Mouse (Mus musculus): ENCODE results near the gene Usp24.

DNA sequence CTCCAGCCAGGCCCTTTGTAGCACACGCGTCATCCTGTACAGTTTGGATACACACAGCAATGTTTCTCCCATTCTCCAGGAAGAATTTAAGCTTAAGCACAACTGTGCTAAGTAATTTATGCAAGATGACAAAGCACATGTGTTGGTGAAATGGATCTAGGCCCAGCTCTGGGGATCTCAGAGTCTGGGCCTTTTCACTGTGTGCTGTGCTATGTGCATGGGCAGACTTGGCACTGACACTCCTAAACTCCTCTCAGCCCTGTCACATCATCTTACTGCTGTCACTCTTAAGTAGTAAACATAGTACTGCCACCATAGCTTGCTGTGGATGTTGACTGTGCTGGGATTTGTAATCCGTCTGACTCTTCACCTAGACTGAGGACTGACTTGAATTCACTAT is 106.6 kb downstream of the Usp24 start:
- TF ChIP-seq POLR2A (IDR thresholded peaks at IDR 0.05; ENCODE audit: low read depth, low read length): no peak
- TF ChIP-seq CTCF (conservative IDR thresholded peaks at IDR 0.05; ENCODE audit: insufficient read depth, insufficient read length, low read depth, low read length): no peak
